Mouse (Mus musculus) midbrain, embryonic 14.5 days (tissue): ENCODE data around the gene Misp. TPM values are rescaled to one million over a fixed set of nuclear protein-coding genes. Genes with fewer than 3 reads are reported as not detected.

Experiments used
- ATAC-seq: fragments of 200-750 bp; cut with Nextera tagmentation; 2 replicates; pipeline ENCODE4 v1.8.0; 2017; ENCODE audit warnings: moderate number of reproducible peaks, moderate library complexity; ENCODE audit not compliant: low FRiP score, low TSS enrichment
- DNase-seq: peaks from one replicate; pipeline ENCODE4 v3.0.0-alpha.2; 2015
- H3K27ac ChIP-seq: fragments of 300-500 bp; sonication (generic); replicated peaks from 2 replicates; pipeline ENCODE4 v1.5.1; 2014; ENCODE audit warnings: mild to moderate bottlenecking, low read depth, low read length, moderate library complexity
- H3K27me3 ChIP-seq: fragments of 300-500 bp; sonication (generic); 2 replicates; pipeline ENCODE4 v1.6.1; 2014; ENCODE audit warnings: low read length, control low read depth, mixed read lengths; ENCODE audit not compliant: control insufficient read depth, insufficient read depth
- H3K36me3 ChIP-seq: fragments of 300-500 bp; sonication (generic); 2 replicates; pipeline ENCODE4 v1.6.1; 2014; ENCODE audit warnings: low read length, control low read depth; ENCODE audit not compliant: control insufficient read depth, insufficient read depth
- H3K4me1 ChIP-seq: fragments of 300-500 bp; sonication (generic); 2 replicates; pipeline ENCODE4 v1.6.1; 2014; ENCODE audit warnings: mild to moderate bottlenecking, antibody characterized with exemption, low read length, control low read depth; ENCODE audit not compliant: control insufficient read depth, insufficient read depth
- H3K4me2 ChIP-seq: fragments of 300-500 bp; sonication (generic); 2 replicates; pipeline ENCODE4 v1.6.1; 2014; ENCODE audit warnings: mild to moderate bottlenecking, low read length, moderate library complexity
- H3K4me3 ChIP-seq: fragments of 300-500 bp; sonication (generic); replicated peaks from 2 replicates; pipeline ENCODE4 v1.5.1; 2014; ENCODE audit warnings: low read depth, low read length
- H3K9ac ChIP-seq: fragments of 300-500 bp; sonication (generic); replicated peaks from 2 replicates; pipeline ENCODE4 v1.6.1; 2014; ENCODE audit warnings: mild to moderate bottlenecking, low read length, moderate library complexity
- H3K9me3 ChIP-seq: fragments of 300-500 bp; sonication (generic); 2 replicates; pipeline ENCODE4 v1.6.1; 2016; ENCODE audit warnings: low read length, control low read depth, mixed read lengths; ENCODE audit not compliant: control insufficient read depth
- WGBS: fragments of 180-500 bp; shearing (Covaris S2); extraction: QIAGEN DNeasy Blood & Tissue Kit; methylation state at CpG from one replicate; pipeline ENCODE4 v1.1.7; 2014; 5-methylcytosine and 5-hydroxymethylcytosine counted together
- polyA plus RNA-seq: library from polyadenylated mRNA; unstranded; fragments of >200 nt; fragmentation: Nextera tagmentation; extraction: Ambion mirVana; gene quantifications from 2 replicates; pipeline ENCODE4 v1.2.1, GENCODE M21; 2014

The Misp gene
- polyA plus RNA-seq, 1 experiment from 2014 or later: 0.45 TPM

- H3K27ac ChIP-seq: 0 out of 2 replicates have a peak overlapping the region, but pooled peaks have one; percentile 38
- no peak for ATAC-seq
- DNase-seq: no peak
- peak overlapping the region; percentile 4; the same call in 1 of the 2 replicates for H3K9ac ChIP-seq
- 0 out of 2 replicates have a peak overlapping the region, but pooled peaks have one; percentile 5 for H3K4me3 ChIP-seq
- H3K9me3 ChIP-seq: no peaks in the 10 kb centered on the region
- 80% methylated on average over 2 of the region's 2 CpGs for whole genome bisulfite sequencing
- H3K27me3 ChIP-seq: no peaks in the 10 kb centered on the region
- H3K4me2 ChIP-seq: peak overlapping the region; percentile 93
- peaks cover 56% of the 10 kb centered on the region for H3K36me3 ChIP-seq
- H3K4me1 ChIP-seq: peaks cover 39% of the 10 kb centered on the region
Observed at GRCm38 (mm10) chr10:79857894-79858293, 37.1 kb downstream of the Misp start.

GRCm38 (mm10) chr10:79858416-79859074 lies 37.8 kb downstream of the Misp start:
- peaks cover 63% of the 10 kb centered on the region for H3K36me3 ChIP-seq
- H3K27me3 ChIP-seq: no peaks in the 10 kb centered on the region
- peaks cover 33% of the 10 kb centered on the region for H3K4me1 ChIP-seq
- H3K27ac ChIP-seq: 0 out of 2 replicates have a peak overlapping the region, but pooled peaks have one; percentile 38
- 53% methylated on average over 17 of the region's 17 CpGs for WGBS
- DNase-seq (peak; percentile 81), ATAC-seq (no peak)
- H3K4me3 ChIP-seq: 0 out of 2 replicates have a peak overlapping the region, but pooled peaks have one; percentile 5
- H3K9me3 ChIP-seq: no peaks in the 10 kb centered on the region
- H3K4me2 ChIP-seq: peak overlapping the region; percentile 93
- 0 out of 2 replicates have a peak overlapping the region, but pooled peaks have one; percentile 4 for H3K9ac ChIP-seq

GRCm38 (mm10) chr10:79859116-79859515 lies 38.3 kb downstream of the Misp start:
- Histone ChIP-seq H3K4me2 (no peak overlapping the region), H3K36me3 (peaks cover 65% of the 10 kb centered on the region), H3K9me3 (no peaks in the 10 kb centered on the region), H3K27ac (no peak overlapping the region), H3K4me3 (no peak overlapping the region), H3K9ac (no peak overlapping the region), H3K27me3 (no peaks in the 10 kb centered on the region), H3K4me1 (peaks cover 31% of the 10 kb centered on the region)
- ATAC-seq (no peak), DNase-seq (no peak)
- 87% methylated on average over 11 of the region's 11 CpGs for WGBS

GRCm38 (mm10) chr10:79860079-79860911 lies 39.5 kb downstream of the Misp start:
- Histone ChIP-seq H3K4me1 (peaks cover 31% of the 10 kb centered on the region), H3K27ac (no peak overlapping the region), H3K36me3 (peaks cover 77% of the 10 kb centered on the region), H3K27me3 (no peaks in the 10 kb centered on the region), H3K4me2 (no peak overlapping the region), H3K9ac (no peak overlapping the region), H3K9me3 (no peaks in the 10 kb centered on the region), H3K4me3 (no peak overlapping the region)
- 92% methylated on average over 26 of the region's 26 CpGs for WGBS
- ATAC-seq (no peak), DNase-seq (no peak)

- WGBS: 78% methylated on average over 25 of the region's 25 CpGs
- Histone ChIP-seq H3K9me3 (no peaks in the 10 kb centered on the region), H3K27ac (0 out of 2 replicates have a peak overlapping the region, but pooled peaks have one; percentile 5), H3K4me3 (no peak overlapping the region), H3K27me3 (no peaks in the 10 kb centered on the region), H3K4me1 (peaks cover 21% of the 10 kb centered on the region), H3K4me2 (no peak overlapping the region), H3K9ac (no peak overlapping the region), H3K36me3 (peaks cover 88% of the 10 kb centered on the region)
- no peak for DNase-seq
- no peak for ATAC-seq
Observed at GRCm38 (mm10) chr10:79861230-79862048, 40.6 kb downstream of the Misp start.

GRCm38 (mm10) chr10:79862049-79862788 lies 41.4 kb downstream of the Misp start:
- 0 out of 2 replicates have a peak overlapping the region, but pooled peaks have one; percentile 32 for H3K27ac ChIP-seq
- H3K27me3 ChIP-seq: no peaks in the 10 kb centered on the region
- H3K36me3 ChIP-seq: peaks cover 90% of the 10 kb centered on the region
- H3K4me2 ChIP-seq: no peak overlapping the region
- ATAC-seq: no peak
- no peak overlapping the region for H3K4me3 ChIP-seq
- H3K9me3 ChIP-seq: no peaks in the 10 kb centered on the region
- 84% methylated on average over 23 of the region's 23 CpGs for WGBS
- DNase-seq: no peak
- no peak overlapping the region for H3K9ac ChIP-seq
- peaks cover 14% of the 10 kb centered on the region for H3K4me1 ChIP-seq

GRCm38 (mm10) chr10:79862925-79863324 lies 42.1 kb downstream of the Misp start:
- Histone ChIP-seq H3K27ac (no peak overlapping the region), H3K4me3 (no peak overlapping the region), H3K4me2 (no peak overlapping the region), H3K9me3 (no peaks in the 10 kb centered on the region), H3K27me3 (no peaks in the 10 kb centered on the region), H3K4me1 (peaks cover 6% of the 10 kb centered on the region; the same call in 1 of the 2 replicates), H3K36me3 (peaks cover 89% of the 10 kb centered on the region), H3K9ac (no peak overlapping the region)
- no peak for DNase-seq
- ATAC-seq: no peak
- 78% methylated on average over 10 of the region's 10 CpGs for WGBS
